Mouse (Mus musculus) intestine, embryonic 14.5 days (tissue): ENCODE results near the gene Wee2. TPM values are rescaled to one million over a fixed set of nuclear protein-coding genes. Genes with fewer than 3 reads are reported as not detected.

ENCODE experiments used
- ATAC-seq: fragments of 200-750 bp; cut with Nextera tagmentation; replicated peaks from 2 replicates; pipeline ENCODE4 v1.8.0; 2017; ENCODE audit warnings: low read depth, moderate number of reproducible peaks, moderate TSS enrichment, moderate library complexity; ENCODE audit not compliant: low FRiP score, low TSS enrichment
- DNase-seq: peaks from one replicate; pipeline ENCODE4 v3.0.0-alpha.2; 2018; ENCODE audit warnings: low spot score
- H3K27ac ChIP-seq: fragments of 300-500 bp; sonication (generic); 2 replicates; pipeline ENCODE4 v1.5.1; 2014; ENCODE audit warnings: low read depth, mild to moderate bottlenecking, control low read depth
- H3K27me3 ChIP-seq: fragments of 300-500 bp; sonication (generic); replicated peaks from 2 replicates; pipeline ENCODE4 v1.6.1; 2014; ENCODE audit warnings: low read length, control low read depth; ENCODE audit not compliant: control insufficient read depth, insufficient read depth
- H3K36me3 ChIP-seq: fragments of 300-500 bp; sonication (generic); 2 replicates; pipeline ENCODE4 v1.6.1; 2014; ENCODE audit warnings: low read length, control low read depth; ENCODE audit not compliant: control insufficient read depth, insufficient read depth
- H3K4me1 ChIP-seq: fragments of 300-500 bp; sonication (generic); replicated peaks from 2 replicates; pipeline ENCODE4 v1.6.1; 2014; ENCODE audit warnings: low read length, control low read depth, mixed read lengths; ENCODE audit not compliant: control insufficient read depth, insufficient read depth
- H3K4me2 ChIP-seq: fragments of 300-500 bp; sonication (generic); 2 replicates; pipeline ENCODE4 v1.6.1; 2014; ENCODE audit warnings: low read length
- H3K4me3 ChIP-seq: fragments of 300-500 bp; sonication (generic); 2 replicates; pipeline ENCODE4 v1.5.1; 2014; ENCODE audit warnings: low read depth, low read length, control low read depth, mixed read lengths
- H3K9ac ChIP-seq: fragments of 300-500 bp; sonication (generic); 2 replicates; pipeline ENCODE4 v1.6.1; 2014; ENCODE audit warnings: mild to moderate bottlenecking, low read length
- H3K9me3 ChIP-seq: fragments of 300-500 bp; sonication (generic); 2 replicates; pipeline ENCODE4 v1.6.1; 2016; ENCODE audit warnings: low read length, control low read depth; ENCODE audit not compliant: control insufficient read depth
- WGBS: fragments of 180-500 bp; shearing (Covaris S2); extraction: QIAGEN DNeasy Blood & Tissue Kit; methylation state at CpG from one replicate; pipeline ENCODE4 v1.1.7; 2014; 5-methylcytosine and 5-hydroxymethylcytosine counted together
- polyA plus RNA-seq: library from polyadenylated mRNA; unstranded; fragments of >200 nt; fragmentation: Nextera tagmentation; extraction: Ambion mirVana; gene quantifications from 2 replicates; pipeline ENCODE4 v1.2.1, GENCODE M21; 2014

Gene Wee2
- polyA plus RNA-seq, 1 experiment from 2014 or later = not detected

GRCm38 (mm10) chr6:40431356-40431755, 7.5 kb upstream of the Wee2 start:
- Histone ChIP-seq H3K9ac (no peak overlapping the region), H3K27ac (no peak overlapping the region), H3K4me3 (no peak overlapping the region), H3K4me2 (peak overlapping the region; percentile 2; the same call in 1 of the 2 replicates), H3K4me1 (peaks cover 18% of the 10 kb centered on the region; the same call in 1 of the 2 replicates), H3K27me3 (no peaks in the 10 kb centered on the region), H3K36me3 (no peaks in the 10 kb centered on the region), H3K9me3 (no peaks in the 10 kb centered on the region)
- ATAC-seq = peak; percentile 41; the same call in 1 of the 2 replicates
- DNase-seq = no peak
- WGBS = 49% methylated on average over 4 of the region's 4 CpGs

- H3K4me2 ChIP-seq = no peak overlapping the region
- no peak overlapping the region for H3K4me3 ChIP-seq
- no peak overlapping the region for H3K9ac ChIP-seq
- no peaks in the 10 kb centered on the region for H3K36me3 ChIP-seq
- H3K27ac ChIP-seq = no peak overlapping the region
- no peaks in the 10 kb centered on the region for H3K9me3 ChIP-seq
- DNase-seq (peak; percentile 33), ATAC-seq (no peak)
- 0 out of 2 replicates have a peak, but pooled peaks cover under 1% of the 10 kb centered on the region for H3K27me3 ChIP-seq
- H3K4me1 ChIP-seq = peaks cover 18% of the 10 kb centered on the region; the same call in 1 of the 2 replicates
Observed at GRCm38 (mm10) chr6:40431812-40432211, 7.1 kb upstream of the Wee2 start.

- no peaks in the 10 kb centered on the region for H3K9me3 ChIP-seq
- DNase-seq (peak; percentile 25), ATAC-seq (no peak)
- H3K4me2 ChIP-seq = no peak overlapping the region
- no peak overlapping the region for H3K4me3 ChIP-seq
- no peaks in the 10 kb centered on the region for H3K36me3 ChIP-seq
- 0 out of 2 replicates have a peak, but pooled peaks cover 5% of the 10 kb centered on the region for H3K27me3 ChIP-seq
- H3K27ac ChIP-seq = no peak overlapping the region
- no peak overlapping the region for H3K9ac ChIP-seq
- WGBS = 88% methylated on average over 17 of the region's 17 CpGs
- H3K4me1 ChIP-seq = peaks cover 18% of the 10 kb centered on the region; the same call in 1 of the 2 replicates
Observed at GRCm38 (mm10) chr6:40432346-40433275, 6.3 kb upstream of the Wee2 start.

- H3K36me3 ChIP-seq = no peaks in the 10 kb centered on the region
- H3K27ac ChIP-seq = no peak overlapping the region
- peak overlapping the region; percentile 79 for H3K4me3 ChIP-seq
- WGBS = 16% methylated on average over 7 of the region's 7 CpGs
- H3K9ac ChIP-seq = peak overlapping the region; percentile 73
- ATAC-seq (no peak), DNase-seq (no peak)
- H3K9me3 ChIP-seq = no peaks in the 10 kb centered on the region
- H3K4me1 ChIP-seq = peaks cover 18% of the 10 kb centered on the region; the same call in 1 of the 2 replicates
- peaks cover 8% of the 10 kb centered on the region for H3K27me3 ChIP-seq
- peak overlapping the region; percentile 89 for H3K4me2 ChIP-seq
Observed at GRCm38 (mm10) chr6:40434697-40435096, 4.2 kb upstream of the Wee2 start.

- peak; percentile 67 for ATAC-seq
- Histone ChIP-seq H3K9ac (peak overlapping the region; percentile 73), H3K27ac (peak overlapping the region; percentile 27; the same call in 1 of the 2 replicates), H3K4me3 (peak overlapping the region; percentile 79), H3K4me2 (peak overlapping the region; percentile 89), H3K4me1 (peaks cover 18% of the 10 kb centered on the region; the same call in 1 of the 2 replicates), H3K9me3 (no peaks in the 10 kb centered on the region), H3K36me3 (no peaks in the 10 kb centered on the region), H3K27me3 (peaks cover 13% of the 10 kb centered on the region)
- peak; percentile 75 for DNase-seq
- under 1% methylated on average over 62 of the region's 72 CpGs for WGBS
Observed at GRCm38 (mm10) chr6:40435151-40436046, 3.5 kb upstream of the Wee2 start.

GRCm38 (mm10) chr6:40436047-40436483, 2.8 kb upstream of the Wee2 start, which contains the start of gene E330009J07Rik:
E330009J07Rik (minus strand) TSS chr6:40436135.
- Histone ChIP-seq H3K4me1 (peaks cover 13% of the 10 kb centered on the region; the same call in 1 of the 2 replicates), H3K27ac (peak within 1 kb of the TSS; percentile 27; the same call in 1 of the 2 replicates), H3K4me2 (peak within 1 kb of the TSS; percentile 89), H3K36me3 (no peaks in the 10 kb centered on the region), H3K9ac (peak within 1 kb of the TSS; percentile 73), H3K9me3 (no peaks in the 10 kb centered on the region), H3K27me3 (peaks cover 17% of the 10 kb centered on the region), H3K4me3 (peak within 1 kb of the TSS; percentile 79)
- DNase-seq (peak; percentile 88), ATAC-seq (peak; percentile 94)
- WGBS = under 1% methylated on average over 38 of the region's 38 CpGs

- WGBS = 37% methylated on average over 12 of the region's 12 CpGs
- H3K9me3 ChIP-seq = no peaks in the 10 kb centered on the region
- DNase-seq (no peak), ATAC-seq (no peak)
- H3K36me3 ChIP-seq = no peaks in the 10 kb centered on the region
- no peak overlapping the region for H3K9ac ChIP-seq
- peaks cover 4% of the 10 kb centered on the region; the same call in 1 of the 2 replicates for H3K4me1 ChIP-seq
- no peak overlapping the region for H3K4me2 ChIP-seq
- H3K27ac ChIP-seq = no peak overlapping the region
- peaks cover 17% of the 10 kb centered on the region for H3K27me3 ChIP-seq
- no peak overlapping the region for H3K4me3 ChIP-seq
Observed at GRCm38 (mm10) chr6:40439731-40440130, 843 bp downstream of the Wee2 start.

- H3K27me3 ChIP-seq = peaks cover 17% of the 10 kb centered on the region
- DNase-seq = no peak
- no peak overlapping the region for H3K27ac ChIP-seq
- no peak overlapping the region for H3K4me2 ChIP-seq
- ATAC-seq = no peak
- H3K9ac ChIP-seq = no peak overlapping the region
- H3K9me3 ChIP-seq = no peaks in the 10 kb centered on the region
- no peak overlapping the region for H3K4me3 ChIP-seq
- no peaks in the 10 kb centered on the region for H3K4me1 ChIP-seq
- WGBS = 79% methylated on average over 3 of the region's 3 CpGs
- H3K36me3 ChIP-seq = no peaks in the 10 kb centered on the region
Observed at GRCm38 (mm10) chr6:40441276-40441675, 2.4 kb downstream of the Wee2 start.
